Mouse (Mus musculus): Measurements from ENCODE around the gene Gnb4.

The Gnb4 gene

GRCm38 (mm10) chr3:32616331-32617052 is at the start of gene Gnb4:
Gene Gnb4 (minus strand): TSS chr3:32616585.
- no peak for DNase-seq (ENCODE audit: extremely low spot score, low read depth, low spot score)

GRCm38 (mm10) chr3:32661556-32661930 is 45.2 kb upstream of the Gnb4 start:
- no peak for DNase-seq (ENCODE audit: extremely low spot score, low read depth, low spot score)

GRCm38 (mm10) chr3:32660831-32661555 is 44.6 kb upstream of the Gnb4 start:
- DNase-seq (ENCODE audit: extremely low spot score, low read depth, low spot score) = no peak

- no peak for DNase-seq (ENCODE audit: extremely low spot score, low read depth, low spot score)
Measured at GRCm38 (mm10) chr3:32660276-32660675, 43.9 kb upstream of the Gnb4 start.

GRCm38 (mm10) chr3:32659506-32659905 is 43.1 kb upstream of the Gnb4 start:
- no peak for DNase-seq (ENCODE audit: extremely low spot score, low read depth, low spot score)

GRCm38 (mm10) chr3:32658821-32659220 is 42.4 kb upstream of the Gnb4 start:
- DNase-seq (ENCODE audit: extremely low spot score, low read depth, low spot score) = no peak

GRCm38 (mm10) chr3:32658401-32658800 is 42.0 kb upstream of the Gnb4 start:
- no peak for DNase-seq (ENCODE audit: extremely low spot score, low read depth, low spot score)

- no peak for DNase-seq (ENCODE audit: extremely low spot score, low read depth, low spot score)
Measured at GRCm38 (mm10) chr3:32656398-32656994, 40.1 kb upstream of the Gnb4 start.

- DNase-seq (ENCODE audit: extremely low spot score, low read depth, low spot score) = no peak
Measured at GRCm38 (mm10) chr3:32655994-32656393, 39.6 kb upstream of the Gnb4 start.

- no peak for DNase-seq (ENCODE audit: extremely low spot score, low read depth, low spot score)
Measured at GRCm38 (mm10) chr3:32652739-32653138, 36.4 kb upstream of the Gnb4 start.

GRCm38 (mm10) chr3:32649284-32649683 is 32.9 kb upstream of the Gnb4 start:
- DNase-seq (ENCODE audit: extremely low spot score, low read depth, low spot score) = no peak

GRCm38 (mm10) chr3:32646918-32647317 is 30.5 kb upstream of the Gnb4 start:
- DNase-seq (ENCODE audit: extremely low spot score, low read depth, low spot score) = no peak

- DNase-seq (ENCODE audit: extremely low spot score, low read depth, low spot score) = no peak
Measured at GRCm38 (mm10) chr3:32644751-32645150, 28.4 kb upstream of the Gnb4 start.

GRCm38 (mm10) chr3:32642116-32642515 is 25.7 kb upstream of the Gnb4 start:
- DNase-seq (ENCODE audit: extremely low spot score, low read depth, low spot score) = no peak

GRCm38 (mm10) chr3:32638240-32638639 is 21.9 kb upstream of the Gnb4 start:
- DNase-seq (ENCODE audit: extremely low spot score, low read depth, low spot score) = no peak

- DNase-seq (ENCODE audit: extremely low spot score, low read depth, low spot score) = no peak
Measured at GRCm38 (mm10) chr3:32632760-32633264, 16.4 kb upstream of the Gnb4 start.

- no peak for DNase-seq (ENCODE audit: extremely low spot score, low read depth, low spot score)
Measured at GRCm38 (mm10) chr3:32630210-32630609, 13.8 kb upstream of the Gnb4 start.

- no peak for DNase-seq (ENCODE audit: extremely low spot score, low read depth, low spot score)
Measured at GRCm38 (mm10) chr3:32628141-32628540, 11.8 kb upstream of the Gnb4 start.

GRCm38 (mm10) chr3:32622106-32622505 is 5.7 kb upstream of the Gnb4 start:
- no peak for DNase-seq (ENCODE audit: extremely low spot score, low read depth, low spot score)

- DNase-seq (ENCODE audit: extremely low spot score, low read depth, low spot score) = no peak
Measured at GRCm38 (mm10) chr3:32621658-32622057, 5.3 kb upstream of the Gnb4 start.

- no peak for DNase-seq (ENCODE audit: extremely low spot score, low read depth, low spot score)
Measured at GRCm38 (mm10) chr3:32617053-32617642, 763 bp upstream of the Gnb4 start.

- no peak for DNase-seq (ENCODE audit: extremely low spot score, low read depth, low spot score)
Measured at GRCm38 (mm10) chr3:32616006-32616330, 417 bp downstream of the Gnb4 start.
